Mouse (Mus musculus): ENCODE measurements around the gene Ldlrap1.

DNA sequence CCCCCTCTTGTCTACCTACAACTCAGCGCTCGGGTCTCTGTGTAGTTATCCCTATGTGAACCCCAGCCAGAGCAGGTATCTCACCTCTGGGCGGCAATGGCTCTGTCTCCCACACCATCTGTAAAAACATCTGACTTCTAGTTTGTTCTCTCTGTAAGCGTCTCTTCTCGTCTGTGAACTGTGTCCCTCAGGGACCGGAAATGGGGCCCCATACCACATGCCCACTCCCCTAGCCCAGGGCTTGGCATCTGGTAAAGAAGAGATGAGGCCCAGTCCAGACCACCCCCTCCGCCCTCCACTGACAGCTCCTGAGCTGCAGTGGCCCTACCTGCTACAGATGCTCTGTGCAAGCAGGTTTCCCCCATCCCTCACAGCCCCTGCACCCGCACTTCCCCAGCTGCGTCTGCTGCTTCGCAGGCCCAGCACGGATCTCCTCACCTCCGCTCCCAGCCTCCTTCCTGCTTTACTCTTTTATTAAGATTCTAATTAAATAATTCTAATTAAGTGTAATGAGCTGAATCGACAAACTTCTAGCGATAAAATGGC, 30.4 kb downstream of the Ldlrap1 start:
- TF ChIP-seq CTCF (IDR thresholded peaks at IDR 0.05; ENCODE audit: borderline replicate concordance, control insufficient read depth, extremely low read depth, insufficient read depth, low read length, poor library complexity) (no peak), POLR2A (IDR thresholded peaks at IDR 0.05; ENCODE audit: control insufficient read depth, extremely low read depth, insufficient read depth, low read length, poor library complexity) (no peak)
